Mouse (Mus musculus) kidney, postnatal 0 days (tissue): ENCODE data around the gene 4933430I17Rik. TPM values are rescaled to one million over a fixed set of nuclear protein-coding genes. Genes with fewer than 3 reads are reported as not detected.

Source experiments
- ATAC-seq: fragments of 200-750 bp; cut with Nextera tagmentation; replicated peaks from 2 replicates; pipeline ENCODE4 v1.8.0; 2017; ENCODE audit warnings: low read depth, moderate number of reproducible peaks, moderate TSS enrichment, moderate library complexity; ENCODE audit not compliant: low FRiP score
- DNase-seq: peaks from one replicate; pipeline ENCODE4 v3.0.0-alpha.2; 2016; ENCODE audit warnings: low spot score
- H3K27ac ChIP-seq: fragments of 300-500 bp; sonication (generic); 2 replicates; pipeline ENCODE4 v1.5.1; 2014; ENCODE audit warnings: mild to moderate bottlenecking
- H3K27me3 ChIP-seq: fragments of 300-500 bp; sonication (generic); 2 replicates; pipeline ENCODE4 v1.6.1; 2014; ENCODE audit warnings: low read length, mixed read lengths; ENCODE audit not compliant: insufficient read depth
- H3K36me3 ChIP-seq: fragments of 300-500 bp; sonication (generic); 2 replicates; pipeline ENCODE4 v1.6.1; 2014; ENCODE audit warnings: low read length, mixed read lengths; ENCODE audit not compliant: insufficient read depth
- H3K4me1 ChIP-seq: fragments of 300-500 bp; sonication (generic); replicated peaks from 2 replicates; pipeline ENCODE4 v1.6.1; 2014; ENCODE audit warnings: antibody characterized with exemption, low read length, mixed read lengths; ENCODE audit not compliant: insufficient read depth
- H3K4me2 ChIP-seq: fragments of 300-500 bp; sonication (generic); 2 replicates; pipeline ENCODE4 v1.6.1; 2014; ENCODE audit warnings: mild to moderate bottlenecking, low read length, moderate library complexity, mixed read lengths
- H3K4me3 ChIP-seq: fragments of 300-500 bp; sonication (generic); replicated peaks from 2 replicates; pipeline ENCODE4 v1.5.1; 2014; ENCODE audit warnings: low read depth, low read length
- H3K9ac ChIP-seq: fragments of 300-500 bp; sonication (generic); 2 replicates; pipeline ENCODE4 v1.6.1; 2014; ENCODE audit warnings: low read depth, low read length
- H3K9me3 ChIP-seq: fragments of 300-500 bp; sonication (generic); replicated peaks from 2 replicates; pipeline ENCODE4 v1.6.1; 2016; ENCODE audit warnings: low read length, inconsistent platforms, mixed read lengths
- CTCF ChIP-seq: IDR thresholded peaks from 2 replicates; pipeline ENCODE4 v1.5.1; 2016; ENCODE audit warnings: antibody characterized with exemption, low read depth, mild to moderate bottlenecking, moderate library complexity
- WGBS: fragments of 180-500 bp; shearing (Covaris S2); extraction: QIAGEN DNeasy Blood & Tissue Kit; methylation state at CpG from one replicate; pipeline ENCODE4 v1.1.7; 2014; 5-methylcytosine and 5-hydroxymethylcytosine counted together
- polyA plus RNA-seq: library from polyadenylated mRNA; unstranded; fragments of >200 nt; fragmentation: Nextera tagmentation; extraction: Ambion mirVana; gene quantifications from 2 replicates; pipeline ENCODE4 v1.2.1, GENCODE M21; 2015

4933430I17Rik gene
- polyA plus RNA-seq, 1 experiment from 2014 or later, result 0.45 TPM

GRCm38 (mm10) chr4:62517046-62517445, 8.1 kb upstream of the 4933430I17Rik start:
- H3K9me3 ChIP-seq, result no peaks in the 10 kb centered on the region
- 86% methylated on average over 8 of the region's 8 CpGs for WGBS
- no peak overlapping the region for H3K4me3 ChIP-seq
- TF ChIP-seq CTCF, result no peak
- H3K27ac ChIP-seq, result peak overlapping the region; percentile 90
- ATAC-seq (no peak), DNase-seq (no peak)
- H3K4me1 ChIP-seq, result peaks cover 38% of the 10 kb centered on the region
- no peak overlapping the region for H3K4me2 ChIP-seq
- H3K27me3 ChIP-seq, result no peaks in the 10 kb centered on the region
- no peak overlapping the region for H3K9ac ChIP-seq
- peaks cover 10% of the 10 kb centered on the region for H3K36me3 ChIP-seq

GRCm38 (mm10) chr4:62517538-62518415, 7.4 kb upstream of the 4933430I17Rik start:
- no peak for ATAC-seq
- WGBS, result 58% methylated on average over 10 of the region's 10 CpGs
- no peak for DNase-seq
- Histone ChIP-seq H3K4me1 (peaks cover 38% of the 10 kb centered on the region), H3K9ac (peak overlapping the region; percentile 78; the same call in 1 of the 2 replicates), H3K27me3 (no peaks in the 10 kb centered on the region), H3K27ac (peak overlapping the region; percentile 90; the same call in 1 of the 2 replicates), H3K4me2 (peak overlapping the region; percentile 88), H3K36me3 (peaks cover 7% of the 10 kb centered on the region; the same call in 1 of the 2 replicates), H3K9me3 (no peaks in the 10 kb centered on the region), H3K4me3 (peak overlapping the region; percentile 83; the same call in 1 of the 2 replicates)
- no peak for TF ChIP-seq CTCF

GRCm38 (mm10) chr4:62518416-62519121, 6.6 kb upstream of the 4933430I17Rik start:
- ATAC-seq (peak; percentile 17; the same call in 1 of the 2 replicates), DNase-seq (no peak)
- 29% methylated on average over 13 of the region's 13 CpGs for WGBS
- Histone ChIP-seq H3K4me2 (peak overlapping the region; percentile 88), H3K9ac (peak overlapping the region; percentile 78), H3K27ac (peak overlapping the region; percentile 90), H3K4me3 (peak overlapping the region; percentile 83), H3K27me3 (no peaks in the 10 kb centered on the region), H3K36me3 (no peaks in the 10 kb centered on the region), H3K4me1 (peaks cover 38% of the 10 kb centered on the region), H3K9me3 (no peaks in the 10 kb centered on the region)
- TF ChIP-seq CTCF, result peak; percentile 16; the same call in 1 of the 2 replicates

GRCm38 (mm10) chr4:62519122-62519848, 5.9 kb upstream of the 4933430I17Rik start:
- Histone ChIP-seq H3K36me3 (no peaks in the 10 kb centered on the region), H3K9ac (peak overlapping the region; percentile 78), H3K9me3 (no peaks in the 10 kb centered on the region), H3K4me2 (peak overlapping the region; percentile 88), H3K4me3 (peak overlapping the region; percentile 83), H3K27me3 (no peaks in the 10 kb centered on the region), H3K4me1 (peaks cover 42% of the 10 kb centered on the region), H3K27ac (peak overlapping the region; percentile 90)
- under 1% methylated on average over 26 of the region's 26 CpGs for WGBS
- DNase-seq, result peak; percentile 40
- no peak for TF ChIP-seq CTCF
- peak; percentile 60 for ATAC-seq

GRCm38 (mm10) chr4:62519849-62520233, 5.3 kb upstream of the 4933430I17Rik start, which contains the start of gene Alad:
Alad (minus strand) TSS chr4:62519918.
- Histone ChIP-seq H3K27me3 (no peaks in the 10 kb centered on the region), H3K9ac (peak within 1 kb of the TSS; percentile 78), H3K4me1 (peaks cover 44% of the 10 kb centered on the region), H3K36me3 (no peaks in the 10 kb centered on the region), H3K27ac (peak within 1 kb of the TSS; percentile 90), H3K4me3 (peak within 1 kb of the TSS; percentile 83), H3K9me3 (no peaks in the 10 kb centered on the region), H3K4me2 (peak within 1 kb of the TSS; percentile 88)
- DNase-seq (peak; percentile 94), ATAC-seq (peak; percentile 95)
- no peak for TF ChIP-seq CTCF
- under 1% methylated on average over 36 of the region's 37 CpGs for WGBS

GRCm38 (mm10) chr4:62520892-62521400, 4.2 kb upstream of the 4933430I17Rik start:
- WGBS, result 85% methylated on average over 2 of the region's 2 CpGs
- Histone ChIP-seq H3K27me3 (no peaks in the 10 kb centered on the region), H3K9ac (no peak overlapping the region), H3K9me3 (no peaks in the 10 kb centered on the region), H3K4me2 (no peak overlapping the region), H3K36me3 (no peaks in the 10 kb centered on the region), H3K4me3 (no peak overlapping the region), H3K4me1 (peaks cover 38% of the 10 kb centered on the region), H3K27ac (no peak overlapping the region)
- TF ChIP-seq CTCF, result no peak
- no peak for DNase-seq
- no peak for ATAC-seq
